Mouse (Mus musculus): ENCODE data around the gene Ranbp9. TPM values are rescaled to one million over a fixed set of nuclear protein-coding genes. Genes with fewer than 3 reads are reported as not detected.

Ranbp9 gene
- polyA plus RNA-seq, 1 experiment = 17.6 TPM

GRCm38 (mm10) chr13:43360534-43360933 lies 120.5 kb downstream of the Ranbp9 start:
- Histone ChIP-seq H3K36me3 (ENCODE audit: control insufficient read depth, insufficient read depth) (no peaks in the 10 kb centered on the region), H3ac (ENCODE audit: control insufficient read depth, insufficient read length, low read depth) (no peak overlapping the region), H3K79me3 (ENCODE audit: low read depth) (no peaks in the 10 kb centered on the region), H3K27me3 (ENCODE audit: control insufficient read depth, insufficient read depth, insufficient read length) (no peaks in the 10 kb centered on the region), H3K4me3 (ENCODE audit: insufficient read depth, poor library complexity, severe bottlenecking) (no peak overlapping the region), H3K79me2 (ENCODE audit: control insufficient read depth, insufficient read depth) (no peaks in the 10 kb centered on the region)
- no peak for TF ChIP-seq CTCF (IDR thresholded peaks at IDR 0.05; ENCODE audit: control insufficient read depth, insufficient read depth, insufficient read length)
- no peak for TF ChIP-seq USF1 (IDR thresholded peaks at IDR 0.05; ENCODE audit: low read depth)
- no peak for TF ChIP-seq MYOG (IDR thresholded peaks at IDR 0.05; ENCODE audit: control insufficient read depth, extremely low read depth, insufficient read length)
- no peak for TF ChIP-seq FOSL1 (IDR thresholded peaks at IDR 0.05; ENCODE audit: insufficient read depth, low read length, poor library complexity, severe bottlenecking)
- TF ChIP-seq CEBPB (IDR thresholded peaks at IDR 0.05; ENCODE audit: low read depth) = no peak
- TF ChIP-seq MAX (IDR thresholded peaks at IDR 0.05) = no peak
- no peak for TF ChIP-seq MYOD1 (IDR thresholded peaks at IDR 0.05; ENCODE audit: control insufficient read depth, insufficient read length, low read depth)

GRCm38 (mm10) chr13:43356346-43357125 lies 124.5 kb downstream of the Ranbp9 start:
- H3K79me3 ChIP-seq (ENCODE audit: low read depth) = no peaks in the 10 kb centered on the region
- no peaks in the 10 kb centered on the region for H3K27me3 ChIP-seq (ENCODE audit: control insufficient read depth, insufficient read depth, insufficient read length)
- no peaks in the 10 kb centered on the region for H3K36me3 ChIP-seq (ENCODE audit: control insufficient read depth, insufficient read depth)
- H3K4me3 ChIP-seq (ENCODE audit: insufficient read depth, poor library complexity, severe bottlenecking) = no peak overlapping the region
- no peak for TF ChIP-seq USF1 (IDR thresholded peaks at IDR 0.05; ENCODE audit: low read depth)
- TF ChIP-seq MYOG (IDR thresholded peaks at IDR 0.05; ENCODE audit: control insufficient read depth, extremely low read depth, insufficient read length) = no peak
- no peak for TF ChIP-seq MYOD1 (IDR thresholded peaks at IDR 0.05; ENCODE audit: control insufficient read depth, insufficient read length, low read depth)
- no peak for TF ChIP-seq CEBPB (IDR thresholded peaks at IDR 0.05; ENCODE audit: low read depth)
- no peak for TF ChIP-seq CTCF (IDR thresholded peaks at IDR 0.05; ENCODE audit: control insufficient read depth, insufficient read depth, insufficient read length)
- TF ChIP-seq MAX (IDR thresholded peaks at IDR 0.05) = no peak
- TF ChIP-seq FOSL1 (IDR thresholded peaks at IDR 0.05; ENCODE audit: insufficient read depth, low read length, poor library complexity, severe bottlenecking) = no peak
- H3K79me2 ChIP-seq (ENCODE audit: control insufficient read depth, insufficient read depth) = no peaks in the 10 kb centered on the region
- no peak overlapping the region for H3ac ChIP-seq (ENCODE audit: control insufficient read depth, insufficient read length, low read depth)

- Histone ChIP-seq H3K79me3 (ENCODE audit: low read depth) (no peaks in the 10 kb centered on the region), H3K27me3 (ENCODE audit: control insufficient read depth, insufficient read depth, insufficient read length) (no peaks in the 10 kb centered on the region), H3K4me3 (ENCODE audit: insufficient read depth, poor library complexity, severe bottlenecking) (no peak overlapping the region), H3ac (ENCODE audit: control insufficient read depth, insufficient read length, low read depth) (no peak overlapping the region), H3K79me2 (ENCODE audit: control insufficient read depth, insufficient read depth) (no peaks in the 10 kb centered on the region), H3K36me3 (ENCODE audit: control insufficient read depth, insufficient read depth) (no peaks in the 10 kb centered on the region)
- TF ChIP-seq MYOD1 (IDR thresholded peaks at IDR 0.05; ENCODE audit: control insufficient read depth, insufficient read length, low read depth) = no peak
- no peak for TF ChIP-seq FOSL1 (IDR thresholded peaks at IDR 0.05; ENCODE audit: insufficient read depth, low read length, poor library complexity, severe bottlenecking)
- no peak for TF ChIP-seq USF1 (IDR thresholded peaks at IDR 0.05; ENCODE audit: low read depth)
- TF ChIP-seq CTCF (IDR thresholded peaks at IDR 0.05; ENCODE audit: control insufficient read depth, insufficient read depth, insufficient read length) = no peak
- no peak for TF ChIP-seq CEBPB (IDR thresholded peaks at IDR 0.05; ENCODE audit: low read depth)
These were observed 126.7 kb downstream of the Ranbp9 start for GRCm38 (mm10) chr13:43354362-43354761.

- H3K36me3 ChIP-seq (ENCODE audit: control insufficient read depth, insufficient read depth) = no peaks in the 10 kb centered on the region
- no peaks in the 10 kb centered on the region for H3K27me3 ChIP-seq (ENCODE audit: control insufficient read depth, insufficient read depth, insufficient read length)
- TF ChIP-seq MAX (IDR thresholded peaks at IDR 0.05) (no peak), CTCF (IDR thresholded peaks at IDR 0.05; ENCODE audit: control insufficient read depth, insufficient read depth, insufficient read length) (no peak), FOSL1 (IDR thresholded peaks at IDR 0.05; ENCODE audit: insufficient read depth, low read length, poor library complexity, severe bottlenecking) (no peak), MYOG (IDR thresholded peaks at IDR 0.05; ENCODE audit: control insufficient read depth, extremely low read depth, insufficient read length) (no peak), USF1 (IDR thresholded peaks at IDR 0.05; ENCODE audit: low read depth) (no peak), MYOD1 (IDR thresholded peaks at IDR 0.05; ENCODE audit: control insufficient read depth, insufficient read length, low read depth) (no peak), CEBPB (IDR thresholded peaks at IDR 0.05; ENCODE audit: low read depth) (no peak)
- no peaks in the 10 kb centered on the region for H3K79me2 ChIP-seq (ENCODE audit: control insufficient read depth, insufficient read depth)
- H3K4me3 ChIP-seq (ENCODE audit: insufficient read depth, poor library complexity, severe bottlenecking) = no peak overlapping the region
- no peaks in the 10 kb centered on the region for H3K79me3 ChIP-seq (ENCODE audit: low read depth)
- no peak overlapping the region for H3ac ChIP-seq (ENCODE audit: control insufficient read depth, insufficient read length, low read depth)
These were observed 127.7 kb downstream of the Ranbp9 start for GRCm38 (mm10) chr13:43353356-43353755.

Other genes starting within 250 kb of the Ranbp9 start
- 10.3 TPM for gene Gfod1, start 177.1 kb downstream of the Ranbp9 start, polyA plus RNA-seq (2012; fragmentation: generic; extraction: Trizol)
- gene Sirt5, start 115.8 kb downstream of the Ranbp9 start, polyA plus RNA-seq (2012; fragmentation: generic; extraction: Trizol) = 3.3 TPM
- 94.1 TPM for gene Nol7, start 82.9 kb downstream of the Ranbp9 start, polyA plus RNA-seq (2012; fragmentation: generic; extraction: Trizol)
- 4.8 TPM for gene Mcur1, start 78.9 kb upstream of the Ranbp9 start, polyA plus RNA-seq (2012; fragmentation: generic; extraction: Trizol)
- gene Rnf182, start 134.4 kb upstream of the Ranbp9 start, polyA plus RNA-seq (2012; fragmentation: generic; extraction: Trizol) = 0.01 TPM

All from C2C12 (cell line).